Mouse (Mus musculus) liver, postnatal 0 days (tissue): ENCODE results near the gene Atxn1. TPM values are rescaled to one million over a fixed set of nuclear protein-coding genes. Genes with fewer than 3 reads are reported as not detected.

Experiments used
- ATAC-seq: fragments of 200-750 bp; cut with Nextera tagmentation; 2 replicates; pipeline ENCODE4 v1.8.0; 2017; ENCODE audit warnings: mild to moderate bottlenecking, moderate library complexity
- DNase-seq: peaks from one replicate; pipeline ENCODE4 v3.0.0-alpha.2; 2016
- H3K27ac ChIP-seq: fragments of 300-500 bp; sonication (generic); 2 replicates; pipeline ENCODE4 v1.5.1; 2014; ENCODE audit warnings: antibody characterized with exemption, moderate library complexity, mild to moderate bottlenecking, low read depth
- H3K27me3 ChIP-seq: fragments of 300-500 bp; sonication (generic); 2 replicates; pipeline ENCODE4 v1.6.1; 2014; ENCODE audit warnings: low read length, control low read depth, mixed read lengths; ENCODE audit not compliant: insufficient read depth
- H3K36me3 ChIP-seq: fragments of 300-500 bp; sonication (generic); replicated peaks from 2 replicates; pipeline ENCODE4 v1.6.1; 2014; ENCODE audit warnings: mild to moderate bottlenecking, control low read depth, low read length, moderate library complexity, mixed read lengths; ENCODE audit not compliant: insufficient read depth
- H3K4me1 ChIP-seq: fragments of 300-500 bp; sonication (generic); 2 replicates; pipeline ENCODE4 v1.6.1; 2014; ENCODE audit warnings: antibody characterized with exemption, mild to moderate bottlenecking, control low read depth; ENCODE audit not compliant: insufficient read depth
- H3K4me2 ChIP-seq: fragments of 300-500 bp; sonication (generic); 2 replicates; pipeline ENCODE4 v1.6.1; 2014; ENCODE audit warnings: low read depth, mild to moderate bottlenecking, low read length, moderate library complexity, mixed read lengths
- H3K4me3 ChIP-seq: fragments of 300-500 bp; sonication (generic); 2 replicates; pipeline ENCODE4 v1.5.1; 2014; ENCODE audit warnings: low read depth, low read length
- H3K9ac ChIP-seq: fragments of 300-500 bp; sonication (generic); replicated peaks from 2 replicates; pipeline ENCODE4 v1.6.1; 2014; ENCODE audit warnings: mild to moderate bottlenecking, moderate library complexity
- H3K9me3 ChIP-seq: fragments of 300-500 bp; sonication (generic); 2 replicates; pipeline ENCODE4 v1.6.1; 2016; ENCODE audit warnings: mild to moderate bottlenecking, control low read depth, low read length, mixed read lengths
- CTCF ChIP-seq: sonication (generic); IDR thresholded peaks from 2 replicates; pipeline ENCODE4 v1.5.1; 2016; ENCODE audit warnings: antibody characterized with exemption, low read depth
- EP300 ChIP-seq: IDR thresholded peaks from 2 replicates; pipeline ENCODE4 v1.6.1; 2016; ENCODE audit warnings: antibody characterized with exemption, low read depth, mild to moderate bottlenecking
- whole genome bisulfite sequencing: fragments of 180-500 bp; shearing (Covaris S2); extraction: QIAGEN DNeasy Blood & Tissue Kit; methylation state at CpG from one replicate; pipeline ENCODE4 v1.1.7; 2014; ENCODE audit not compliant: insufficient replicate concordance; 5-methylcytosine and 5-hydroxymethylcytosine counted together
- polyA plus RNA-seq: library from polyadenylated mRNA; unstranded; fragments of >200 nt; fragmentation: Nextera tagmentation; extraction: Ambion mirVana; gene quantifications from 2 replicates; pipeline ENCODE4 v1.2.1, GENCODE M21; 2015

Atxn1 gene
- polyA plus RNA-seq, 1 experiment from 2014 or later = 4.4 TPM

DNA sequence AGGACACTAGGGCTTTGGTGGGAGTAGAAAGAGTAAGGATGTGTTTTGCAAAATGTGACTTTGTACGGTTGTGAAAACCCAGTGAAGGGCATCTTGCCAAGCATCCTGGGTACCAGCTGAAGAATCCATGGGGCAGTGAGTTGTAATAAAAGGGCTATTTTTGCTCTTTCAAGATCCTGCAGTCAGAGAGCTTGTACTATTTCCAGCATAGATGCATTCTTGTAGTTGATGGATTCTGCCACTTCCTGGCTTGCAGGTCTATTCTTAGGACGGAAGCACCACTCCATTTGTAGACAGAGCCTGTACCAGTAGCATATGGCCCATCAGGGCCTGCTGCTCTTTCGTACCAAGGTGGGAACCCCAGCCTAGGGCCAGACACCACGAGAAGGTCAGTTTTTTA lies 436.0 kb downstream of the Atxn1 start:
- no peak for TF ChIP-seq EP300
- TF ChIP-seq CTCF = no peak
- no peak for ATAC-seq
- no peak overlapping the region for H3K4me3 ChIP-seq
- H3K4me1 ChIP-seq = peaks cover 42% of the 10 kb centered on the region
- no peak overlapping the region for H3K4me2 ChIP-seq
- no peak overlapping the region for H3K27ac ChIP-seq
- H3K9ac ChIP-seq = no peak overlapping the region
- peaks cover 38% of the 10 kb centered on the region for H3K36me3 ChIP-seq
- H3K27me3 ChIP-seq = no peaks in the 10 kb centered on the region
- DNase-seq = no peak
- 81% methylated on average over 4 of the region's 4 CpGs for WGBS
- H3K9me3 ChIP-seq = no peaks in the 10 kb centered on the region

DNA sequence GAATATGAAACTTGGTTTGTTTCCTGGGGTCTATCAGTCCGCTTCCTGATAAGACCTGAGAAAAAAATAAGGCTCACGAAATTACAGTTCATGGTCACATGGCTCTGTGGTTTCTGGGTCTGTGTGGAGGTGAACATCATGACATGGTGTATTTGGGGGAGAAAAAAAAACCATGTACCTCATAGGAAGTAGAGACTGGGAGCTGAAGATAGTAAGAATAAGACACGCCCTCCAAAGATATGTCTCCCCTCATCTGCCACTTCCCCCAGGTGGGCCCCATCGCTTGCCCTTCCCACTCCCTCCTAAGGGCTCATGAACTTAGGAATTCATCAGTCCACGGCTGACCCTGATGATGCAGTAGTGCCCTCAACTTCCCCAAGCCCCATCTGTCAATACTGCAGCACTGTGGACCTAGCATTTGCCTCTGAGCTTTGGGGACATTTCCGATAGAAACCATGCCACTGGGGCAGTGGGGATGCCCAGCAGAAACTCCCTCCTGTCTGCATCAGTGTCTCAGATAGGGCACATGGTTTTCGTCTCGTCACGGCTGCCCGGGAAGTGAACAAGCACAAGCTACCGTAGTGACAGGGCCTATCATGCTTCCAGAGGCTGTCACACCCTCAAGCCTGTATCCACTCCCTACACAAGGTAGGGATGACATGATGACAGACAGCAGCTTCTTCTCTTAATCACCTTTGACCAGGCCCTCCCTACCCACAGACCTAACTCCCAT lies 437.4 kb downstream of the Atxn1 start:
- Histone ChIP-seq H3K27me3 (no peaks in the 10 kb centered on the region), H3K4me1 (peaks cover 42% of the 10 kb centered on the region), H3K9ac (peak overlapping the region; percentile 38; the same call in 1 of the 2 replicates), H3K9me3 (no peaks in the 10 kb centered on the region), H3K36me3 (peaks cover 41% of the 10 kb centered on the region), H3K27ac (peak overlapping the region; percentile 91), H3K4me3 (no peak overlapping the region), H3K4me2 (peak overlapping the region; percentile 49)
- DNase-seq = peak; percentile 76
- peak; percentile 98 for ATAC-seq
- TF ChIP-seq EP300 = peak; percentile 94
- no peak for TF ChIP-seq CTCF
- WGBS = 47% methylated on average over 11 of the region's 11 CpGs

DNA sequence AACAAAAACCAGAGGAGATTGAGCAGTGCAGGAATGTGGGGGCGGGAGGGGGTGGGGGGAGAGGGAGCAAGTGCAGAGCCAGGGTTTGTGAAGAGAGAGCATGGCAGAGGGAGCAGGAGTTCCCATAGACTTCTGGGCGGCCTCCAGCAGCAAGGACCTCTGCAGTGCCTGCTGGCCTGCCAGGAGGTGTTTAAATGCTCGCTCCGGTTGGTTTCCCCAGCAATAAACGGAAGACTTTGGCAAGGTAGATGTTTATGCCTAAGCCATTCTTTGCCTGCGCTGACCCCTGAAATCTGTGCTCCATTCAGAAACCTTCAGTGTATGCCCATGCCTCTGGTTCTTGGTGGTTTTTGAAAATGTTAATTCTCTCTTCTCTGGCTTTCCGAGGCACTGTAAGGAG lies 438.6 kb downstream of the Atxn1 start:
- DNase-seq = no peak
- no peaks in the 10 kb centered on the region for H3K9me3 ChIP-seq
- H3K36me3 ChIP-seq = peaks cover 41% of the 10 kb centered on the region
- no peak overlapping the region for H3K4me3 ChIP-seq
- whole genome bisulfite sequencing = 82% methylated on average over 7 of the region's 7 CpGs
- ATAC-seq = no peak
- peaks cover 37% of the 10 kb centered on the region for H3K4me1 ChIP-seq
- TF ChIP-seq EP300 = no peak
- H3K27ac ChIP-seq = peak overlapping the region; percentile 91
- no peaks in the 10 kb centered on the region for H3K27me3 ChIP-seq
- peak overlapping the region; percentile 49 for H3K4me2 ChIP-seq
- 0 out of 2 replicates have a peak overlapping the region, but pooled peaks have one; percentile 38 for H3K9ac ChIP-seq

DNA sequence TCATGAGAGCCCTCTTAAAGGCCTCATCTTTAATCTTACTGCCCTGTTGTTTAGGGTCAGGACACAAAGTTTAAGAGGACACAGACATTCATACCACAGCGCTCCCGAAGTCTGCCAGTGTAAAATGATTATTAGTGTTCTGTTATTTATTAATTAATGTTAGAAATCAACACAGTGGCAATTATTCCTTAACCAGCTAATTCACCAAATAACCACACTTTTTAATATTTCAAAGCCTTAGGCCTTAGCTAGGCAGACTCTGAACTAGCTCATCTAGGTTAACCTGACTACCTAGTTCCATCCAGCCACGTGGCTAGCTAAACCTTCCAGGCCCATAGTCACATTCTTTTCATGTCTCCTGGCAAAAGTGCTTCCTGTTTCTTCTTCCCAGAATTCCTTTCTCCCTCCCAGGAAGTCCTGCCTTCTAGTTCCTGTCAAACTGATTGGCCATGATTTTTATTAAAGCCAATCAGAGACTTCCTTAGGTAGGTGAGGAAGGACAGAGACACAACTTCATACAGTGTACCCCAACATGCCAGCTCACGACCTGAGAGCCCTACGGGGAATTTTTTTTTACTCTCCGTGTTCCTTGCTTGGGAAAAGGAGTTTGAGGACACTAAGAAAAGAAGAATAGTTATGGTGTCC lies 439.9 kb downstream of the Atxn1 start:
- H3K36me3 ChIP-seq = peaks cover 38% of the 10 kb centered on the region
- no peak overlapping the region for H3K9ac ChIP-seq
- peaks cover 29% of the 10 kb centered on the region for H3K4me1 ChIP-seq
- DNase-seq = no peak
- H3K27ac ChIP-seq = peak overlapping the region; percentile 39; the same call in 1 of the 2 replicates
- TF ChIP-seq EP300 (no peak), CTCF (no peak)
- H3K4me2 ChIP-seq = no peak overlapping the region
- no peaks in the 10 kb centered on the region for H3K9me3 ChIP-seq
- ATAC-seq = no peak
- H3K4me3 ChIP-seq = no peak overlapping the region
- H3K27me3 ChIP-seq = no peaks in the 10 kb centered on the region
- 88% methylated on average over 6 of the region's 6 CpGs for WGBS

DNA sequence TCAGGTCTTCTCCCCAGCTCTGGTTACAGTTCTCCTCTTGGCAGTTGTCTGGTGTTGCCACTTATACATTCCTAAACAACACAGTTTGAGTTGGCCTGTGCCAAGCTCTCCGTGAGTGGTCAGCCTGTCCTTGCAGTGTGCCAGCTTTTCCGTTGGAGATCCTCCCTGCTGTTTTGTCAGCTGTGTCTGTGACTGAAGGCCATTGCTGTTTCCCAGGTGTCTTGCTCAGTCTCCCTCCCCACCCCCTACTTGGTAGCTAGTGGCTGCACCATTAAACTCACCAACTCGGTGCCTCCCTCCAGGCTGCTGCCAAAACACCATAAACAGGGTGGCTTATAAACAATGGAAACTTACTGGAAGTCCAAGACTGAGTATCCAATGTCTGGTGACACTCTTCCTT lies 440.5 kb downstream of the Atxn1 start:
- no peaks in the 10 kb centered on the region for H3K9me3 ChIP-seq
- H3K4me3 ChIP-seq = no peak overlapping the region
- no peak for TF ChIP-seq EP300
- TF ChIP-seq CTCF = no peak
- ATAC-seq (no peak), DNase-seq (no peak)
- H3K27me3 ChIP-seq = no peaks in the 10 kb centered on the region
- no peak overlapping the region for H3K9ac ChIP-seq
- no peak overlapping the region; the same call in 1 of the 2 replicates for H3K27ac ChIP-seq
- peaks cover 29% of the 10 kb centered on the region for H3K4me1 ChIP-seq
- peaks cover 33% of the 10 kb centered on the region for H3K36me3 ChIP-seq
- whole genome bisulfite sequencing = 85% methylated on average over 3 of the region's 3 CpGs
- H3K4me2 ChIP-seq = no peak overlapping the region

DNA sequence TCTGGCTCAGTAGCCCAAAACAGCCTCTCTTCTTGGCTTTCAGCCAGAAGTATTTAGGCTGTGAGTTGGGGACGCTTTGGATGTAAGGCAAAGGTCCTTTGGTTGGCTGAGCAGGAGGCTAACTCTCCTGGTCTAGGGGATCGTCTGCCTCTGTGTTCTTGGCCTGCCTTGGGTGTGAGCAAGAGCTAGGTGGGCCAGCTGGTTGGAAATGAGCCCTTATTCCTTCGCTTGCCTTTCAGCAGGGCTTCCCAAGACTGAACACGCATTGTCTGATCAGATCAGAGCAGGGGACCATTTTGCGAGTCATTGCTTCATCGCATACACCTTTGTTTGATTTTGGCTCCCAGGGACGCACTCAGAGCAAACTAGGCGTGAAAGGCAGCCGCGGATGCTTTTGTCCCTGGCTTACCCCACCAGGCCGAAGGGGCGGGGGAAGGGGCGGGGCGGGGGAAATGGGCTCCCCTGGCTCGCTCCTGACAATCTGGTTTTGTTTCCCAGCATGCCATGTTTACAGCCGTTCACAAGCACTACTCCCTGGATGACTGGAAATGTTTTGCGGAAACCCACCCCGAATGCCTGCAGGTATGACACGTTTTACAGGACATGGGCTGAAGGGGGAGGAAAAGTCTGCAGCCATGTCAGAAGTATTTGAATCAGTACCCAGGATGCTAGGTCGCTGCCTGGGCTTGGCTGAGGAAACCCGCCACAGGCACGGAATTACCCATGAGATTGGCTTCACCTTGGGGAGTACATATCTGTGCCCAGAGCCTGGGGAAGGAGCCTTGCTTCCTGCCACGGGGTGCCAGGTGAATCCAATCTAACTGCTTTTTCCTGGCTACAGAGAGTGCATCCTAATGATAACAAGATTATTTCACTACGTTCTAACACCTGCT lies 448.1 kb downstream of the Atxn1 start:
- Histone ChIP-seq H3K4me2 (peak overlapping the region; percentile 38; the same call in 1 of the 2 replicates), H3K9ac (0 out of 2 replicates have a peak overlapping the region, but pooled peaks have one; percentile 6), H3K4me1 (peaks cover 35% of the 10 kb centered on the region), H3K27ac (no peak overlapping the region), H3K9me3 (no peaks in the 10 kb centered on the region), H3K4me3 (no peak overlapping the region), H3K36me3 (peaks cover 25% of the 10 kb centered on the region), H3K27me3 (no peaks in the 10 kb centered on the region)
- TF ChIP-seq CTCF (no peak), EP300 (no peak)
- WGBS = 42% methylated on average over 24 of the region's 24 CpGs
- peak; percentile 5; the same call in 1 of the 2 replicates for ATAC-seq
- peak; percentile 56 for DNase-seq
